Mouse (Mus musculus) G1E (cell line): ENCODE data around the gene Ptpn7. TPM values are rescaled to one million over a fixed set of nuclear protein-coding genes. Genes with fewer than 3 reads are reported as not detected.
A peak's percentile ranks its signal among the peaks of the same experiment; 100 is the strongest.

ENCODE experiments used
- ATAC-seq: 2 replicates; pipeline ENCODE4 v1.8.0; 2016; ENCODE audit warnings: mild to moderate bottlenecking; ENCODE audit not compliant: insufficient number of reproducible peaks, poor library complexity, low FRiP score, severe bottlenecking; ENCODE audit errors: extremely low read depth
- DNase-seq: peaks from one replicate; pipeline ENCODE4 v3.0.0; 2012; ENCODE audit warnings: low spot score
- H3K27me3 ChIP-seq: 2 replicates; pipeline ENCODE4 v1.6.1; 2012; ENCODE audit warnings: mild to moderate bottlenecking, low read length, inconsistent platforms; ENCODE audit not compliant: insufficient read depth
- H3K36me3 ChIP-seq: replicated peaks from 2 replicates; pipeline ENCODE3; 2012; ENCODE audit warnings: mild to moderate bottlenecking, inconsistent platforms
- H3K4me1 ChIP-seq: 2 replicates; pipeline ENCODE4 v1.6.1; 2012; ENCODE audit warnings: low read depth, low read length, inconsistent platforms, mixed read lengths; ENCODE audit not compliant: insufficient read depth
- H3K4me3 ChIP-seq: 2 replicates; pipeline ENCODE4 v1.5.1; 2012; ENCODE audit warnings: low read depth, mild to moderate bottlenecking, inconsistent platforms, low read length, moderate library complexity, mixed read lengths
- H3K9me3 ChIP-seq: replicated peaks from 2 replicates; pipeline ENCODE4 v1.6.1; 2012; ENCODE audit warnings: inconsistent platforms
- CTCF ChIP-seq: IDR thresholded peaks from 2 replicates; pipeline ENCODE4 v1.5.1; 2012; ENCODE audit warnings: low read depth, low read length, inconsistent platforms, mixed read lengths
- GATA1 ChIP-seq: IDR thresholded peaks from 2 replicates; pipeline ENCODE4 v1.6.1; 2012; ENCODE audit warnings: borderline replicate concordance, low read length, inconsistent platforms, mixed read lengths
- GATA2 ChIP-seq: IDR thresholded peaks from 2 replicates; pipeline ENCODE4 v1.6.1; 2012; ENCODE audit warnings: low read depth, low read length, inconsistent platforms, borderline replicate concordance
- POLR2AphosphoS5 ChIP-seq: IDR thresholded peaks from 2 replicates; pipeline ENCODE4 v1.6.1; 2012; ENCODE audit warnings: low read depth, low read length, inconsistent platforms; ENCODE audit not compliant: insufficient replicate concordance
- TAL1 ChIP-seq: conservative IDR thresholded peaks from 2 replicates; pipeline ENCODE4 v1.6.1; 2012; ENCODE audit warnings: low read depth, low read length, inconsistent platforms, mixed read lengths
- polyA plus RNA-seq: library from polyadenylated mRNA; stranded (reverse); fragments of >175 nt; gene quantifications from 2 replicates; pipeline ENCODE4 v1.2.3, GENCODE M21; 2012
- total RNA-seq, 2 experiments: library from RNA; stranded (forward) in 1 of 2; stranded (reverse) in 1 of 2; fragments of 200-1000 nt in 1 of 2; fragments of >200 nt in 1 of 2; fragmentation: Nextera tagmentation in 1 of 2; gene quantifications; 2 replicates each; pipeline ENCODE4 v1.2.3; 2014 to 2017

The Ptpn7 gene
- total and polyA plus RNA-seq, 3 experiments: 132 to 359 (median 212) TPM

GRCm38 (mm10) chr1:135148476-135148875 lies 16.0 kb downstream of the Ptpn7 start:
- no peak for TF ChIP-seq TAL1
- no peak for TF ChIP-seq GATA2
- TF ChIP-seq GATA1: no peak
- no peak for TF ChIP-seq POLR2AphosphoS5
- TF ChIP-seq CTCF: no peak
- Histone ChIP-seq H3K4me1 (peaks cover 64% of the 10 kb centered on the region), H3K36me3 (peaks cover 75% of the 10 kb centered on the region), H3K9me3 (no peaks in the 10 kb centered on the region), H3K27me3 (no peaks in the 10 kb centered on the region), H3K4me3 (peak overlapping the region; percentile 90)
- no peak for DNase-seq
- ATAC-seq: no peak

- H3K4me3 ChIP-seq: no peak overlapping the region; the same call in 1 of the 2 replicates
- no peak for DNase-seq
- ATAC-seq: no peak
- H3K27me3 ChIP-seq: no peaks in the 10 kb centered on the region
- H3K36me3 ChIP-seq: peaks cover 75% of the 10 kb centered on the region
- TF ChIP-seq GATA2: no peak
- no peak for TF ChIP-seq GATA1
- no peak for TF ChIP-seq POLR2AphosphoS5
- TF ChIP-seq CTCF: no peak
- no peak for TF ChIP-seq TAL1
- H3K9me3 ChIP-seq: no peaks in the 10 kb centered on the region
- H3K4me1 ChIP-seq: peaks cover 62% of the 10 kb centered on the region
Observed at GRCm38 (mm10) chr1:135148996-135149395, 16.5 kb downstream of the Ptpn7 start.

- no peak overlapping the region for H3K4me3 ChIP-seq
- H3K9me3 ChIP-seq: no peaks in the 10 kb centered on the region
- no peak for DNase-seq
- peaks cover 35% of the 10 kb centered on the region for H3K4me1 ChIP-seq
- TF ChIP-seq TAL1: no peak
- TF ChIP-seq POLR2AphosphoS5: no peak
- TF ChIP-seq GATA1: no peak
- TF ChIP-seq CTCF: no peak
- no peak for TF ChIP-seq GATA2
- no peak for ATAC-seq
- H3K36me3 ChIP-seq: peaks cover 79% of the 10 kb centered on the region
- 0 out of 2 replicates have a peak, but pooled peaks cover 3% of the 10 kb centered on the region for H3K27me3 ChIP-seq
Observed at GRCm38 (mm10) chr1:135154011-135154410, 21.5 kb downstream of the Ptpn7 start.

- ATAC-seq (peak; percentile 50; the same call in 1 of the 2 replicates), DNase-seq (peak; percentile 78)
- peaks cover 33% of the 10 kb centered on the region for H3K4me1 ChIP-seq
- peaks cover 5% of the 10 kb centered on the region; the same call in 1 of the 2 replicates for H3K27me3 ChIP-seq
- TF ChIP-seq GATA1 (no peak), CTCF (peak; percentile 93), TAL1 (no peak)
- peaks cover 77% of the 10 kb centered on the region for H3K36me3 ChIP-seq
- H3K9me3 ChIP-seq: no peaks in the 10 kb centered on the region
- no peak overlapping the region for H3K4me3 ChIP-seq
Observed at GRCm38 (mm10) chr1:135154411-135154959, 22.0 kb downstream of the Ptpn7 start.

- no peak overlapping the region for H3K4me3 ChIP-seq
- no peaks in the 10 kb centered on the region for H3K9me3 ChIP-seq
- H3K27me3 ChIP-seq: peaks cover 20% of the 10 kb centered on the region; the same call in 1 of the 2 replicates
- no peak for ATAC-seq
- peaks cover 19% of the 10 kb centered on the region for H3K4me1 ChIP-seq
- DNase-seq: no peak
- no peak for TF ChIP-seq GATA2
- TF ChIP-seq GATA1: no peak
- H3K36me3 ChIP-seq: peaks cover 60% of the 10 kb centered on the region
Observed at GRCm38 (mm10) chr1:135156300-135156699, 23.8 kb downstream of the Ptpn7 start.

- TF ChIP-seq GATA2 (no peak), CTCF (no peak), GATA1 (no peak), POLR2AphosphoS5 (no peak), TAL1 (no peak)
- ATAC-seq (no peak), DNase-seq (no peak)
- Histone ChIP-seq H3K4me3 (no peak overlapping the region), H3K9me3 (no peaks in the 10 kb centered on the region), H3K27me3 (peaks cover 26% of the 10 kb centered on the region), H3K36me3 (peaks cover 38% of the 10 kb centered on the region), H3K4me1 (peaks cover 10% of the 10 kb centered on the region)
Observed at GRCm38 (mm10) chr1:135158633-135159032, 26.1 kb downstream of the Ptpn7 start.

- TF ChIP-seq CTCF: no peak
- TF ChIP-seq GATA2: no peak
- no peak for TF ChIP-seq TAL1
- no peak for TF ChIP-seq POLR2AphosphoS5
- TF ChIP-seq GATA1: no peak
- peaks cover 26% of the 10 kb centered on the region for H3K27me3 ChIP-seq
- peaks cover 7% of the 10 kb centered on the region for H3K4me1 ChIP-seq
- H3K9me3 ChIP-seq: no peaks in the 10 kb centered on the region
- DNase-seq: no peak
- ATAC-seq: no peak
- H3K4me3 ChIP-seq: no peak overlapping the region
- peaks cover 34% of the 10 kb centered on the region for H3K36me3 ChIP-seq
Observed at GRCm38 (mm10) chr1:135159074-135159473, 26.6 kb downstream of the Ptpn7 start.
